Mouse (Mus musculus): ENCODE data around the gene Ugt1a7c.

DNA sequence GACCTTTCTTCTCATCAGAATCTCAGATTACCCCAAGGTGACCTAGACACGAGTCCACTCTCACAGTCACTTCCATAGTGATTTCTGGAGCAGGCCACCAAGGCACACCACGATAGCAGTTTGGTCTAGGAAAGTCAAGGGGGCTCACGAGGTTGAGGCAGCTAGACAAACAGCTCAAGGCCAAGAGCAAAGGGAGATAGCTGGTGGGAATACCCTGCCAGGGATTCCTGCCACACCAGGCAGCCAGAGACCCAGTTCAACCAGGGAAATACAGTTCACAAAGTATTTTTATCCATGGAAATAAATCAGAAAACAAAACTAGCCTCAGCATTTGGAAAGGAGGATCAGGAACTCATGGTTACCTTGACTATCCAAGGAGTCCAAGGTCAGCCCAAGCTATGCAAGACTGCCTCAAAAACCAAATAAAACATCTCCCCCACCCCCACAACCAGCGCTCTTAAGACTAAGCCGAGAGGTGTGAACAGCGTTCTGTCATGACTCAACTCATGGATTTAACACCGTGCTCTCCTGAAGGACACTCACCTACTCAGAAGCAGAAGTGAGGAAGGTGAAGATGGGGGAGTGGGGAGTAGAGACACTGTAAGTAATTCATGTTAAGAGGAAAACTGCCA is 169.5 kb downstream of the Ugt1a7c start:
- TF ChIP-seq CTCF (IDR thresholded peaks at IDR 0.05; ENCODE audit: control insufficient read depth, insufficient read depth, insufficient read length) (no peak), MAX (IDR thresholded peaks at IDR 0.05) (no peak), USF1 (IDR thresholded peaks at IDR 0.05; ENCODE audit: low read depth) (no peak), MYOD1 (IDR thresholded peaks at IDR 0.05; ENCODE audit: control insufficient read depth, insufficient read length, low read depth) (no peak), FOSL1 (IDR thresholded peaks at IDR 0.05; ENCODE audit: insufficient read depth, low read length, poor library complexity, severe bottlenecking) (no peak), MYOG (IDR thresholded peaks at IDR 0.05; ENCODE audit: control insufficient read depth, extremely low read depth, insufficient read length) (no peak), CEBPB (IDR thresholded peaks at IDR 0.05; ENCODE audit: low read depth) (no peak)

Measured in C2C12 (cell line).